Mouse (Mus musculus): ENCODE data around the gene Galnt14. TPM values are rescaled to one million over a fixed set of nuclear protein-coding genes. Genes with fewer than 3 reads are reported as not detected.

The Galnt14 gene
- polyA plus RNA-seq, 1 experiment = not detected

- Histone ChIP-seq H3K79me3 (ENCODE audit: low read depth) (no peaks in the 10 kb centered on the region), H3K79me2 (ENCODE audit: control insufficient read depth, insufficient read depth) (no peaks in the 10 kb centered on the region), H3ac (ENCODE audit: control insufficient read depth, insufficient read length, low read depth) (no peak overlapping the region), H3K36me3 (ENCODE audit: control insufficient read depth, insufficient read depth) (no peaks in the 10 kb centered on the region), H3K4me3 (ENCODE audit: insufficient read depth, poor library complexity, severe bottlenecking) (no peak overlapping the region), H3K27me3 (ENCODE audit: control insufficient read depth, insufficient read depth, insufficient read length) (no peaks in the 10 kb centered on the region)
- TF ChIP-seq MYOD1 (IDR thresholded peaks at IDR 0.05; ENCODE audit: control insufficient read depth, insufficient read length, low read depth) (no peak), USF1 (IDR thresholded peaks at IDR 0.05; ENCODE audit: low read depth) (no peak), CTCF (IDR thresholded peaks at IDR 0.05; ENCODE audit: control insufficient read depth, insufficient read depth, insufficient read length) (no peak), MAX (IDR thresholded peaks at IDR 0.05) (no peak), CEBPB (IDR thresholded peaks at IDR 0.05; ENCODE audit: low read depth) (no peak)
Measured at GRCm38 (mm10) chr17:73656373-73656772, 53.9 kb downstream of the Galnt14 start.

GRCm38 (mm10) chr17:73654261-73654660 is 56.0 kb downstream of the Galnt14 start:
- Histone ChIP-seq H3K79me2 (ENCODE audit: control insufficient read depth, insufficient read depth) (no peaks in the 10 kb centered on the region), H3K27me3 (ENCODE audit: control insufficient read depth, insufficient read depth, insufficient read length) (no peaks in the 10 kb centered on the region), H3K4me3 (ENCODE audit: insufficient read depth, poor library complexity, severe bottlenecking) (no peak overlapping the region), H3K36me3 (ENCODE audit: control insufficient read depth, insufficient read depth) (no peaks in the 10 kb centered on the region), H3ac (ENCODE audit: control insufficient read depth, insufficient read length, low read depth) (no peak overlapping the region), H3K79me3 (ENCODE audit: low read depth) (no peaks in the 10 kb centered on the region)
- TF ChIP-seq MAX (IDR thresholded peaks at IDR 0.05) = no peak
- TF ChIP-seq FOSL1 (IDR thresholded peaks at IDR 0.05; ENCODE audit: insufficient read depth, low read length, poor library complexity, severe bottlenecking) = no peak
- TF ChIP-seq MYOG (IDR thresholded peaks at IDR 0.05; ENCODE audit: control insufficient read depth, extremely low read depth, insufficient read length) = no peak
- no peak for TF ChIP-seq CTCF (IDR thresholded peaks at IDR 0.05; ENCODE audit: control insufficient read depth, insufficient read depth, insufficient read length)
- TF ChIP-seq USF1 (IDR thresholded peaks at IDR 0.05; ENCODE audit: low read depth) = no peak
- TF ChIP-seq CEBPB (IDR thresholded peaks at IDR 0.05; ENCODE audit: low read depth) = no peak
- no peak for TF ChIP-seq MYOD1 (IDR thresholded peaks at IDR 0.05; ENCODE audit: control insufficient read depth, insufficient read length, low read depth)

- Histone ChIP-seq H3K27me3 (ENCODE audit: control insufficient read depth, insufficient read depth, insufficient read length) (no peaks in the 10 kb centered on the region), H3K79me2 (ENCODE audit: control insufficient read depth, insufficient read depth) (no peaks in the 10 kb centered on the region), H3K79me3 (ENCODE audit: low read depth) (no peaks in the 10 kb centered on the region), H3K36me3 (ENCODE audit: control insufficient read depth, insufficient read depth) (no peaks in the 10 kb centered on the region), H3K4me3 (ENCODE audit: insufficient read depth, poor library complexity, severe bottlenecking) (no peak overlapping the region), H3ac (ENCODE audit: control insufficient read depth, insufficient read length, low read depth) (no peak overlapping the region)
- TF ChIP-seq MYOD1 (IDR thresholded peaks at IDR 0.05; ENCODE audit: control insufficient read depth, insufficient read length, low read depth) = no peak
- no peak for TF ChIP-seq CEBPB (IDR thresholded peaks at IDR 0.05; ENCODE audit: low read depth)
- TF ChIP-seq USF1 (IDR thresholded peaks at IDR 0.05; ENCODE audit: low read depth) = no peak
- no peak for TF ChIP-seq CTCF (IDR thresholded peaks at IDR 0.05; ENCODE audit: control insufficient read depth, insufficient read depth, insufficient read length)
- TF ChIP-seq MYOG (IDR thresholded peaks at IDR 0.05; ENCODE audit: control insufficient read depth, extremely low read depth, insufficient read length) = no peak
- TF ChIP-seq FOSL1 (IDR thresholded peaks at IDR 0.05; ENCODE audit: insufficient read depth, low read length, poor library complexity, severe bottlenecking) = no peak
- TF ChIP-seq MAX (IDR thresholded peaks at IDR 0.05) = no peak
Measured at GRCm38 (mm10) chr17:73649371-73649770, 60.9 kb downstream of the Galnt14 start.

GRCm38 (mm10) chr17:73641676-73642075 is 68.6 kb downstream of the Galnt14 start:
- Histone ChIP-seq H3K79me3 (ENCODE audit: low read depth) (no peaks in the 10 kb centered on the region), H3ac (ENCODE audit: control insufficient read depth, insufficient read length, low read depth) (no peak overlapping the region), H3K4me3 (ENCODE audit: insufficient read depth, poor library complexity, severe bottlenecking) (no peak overlapping the region), H3K36me3 (ENCODE audit: control insufficient read depth, insufficient read depth) (no peaks in the 10 kb centered on the region), H3K79me2 (ENCODE audit: control insufficient read depth, insufficient read depth) (no peaks in the 10 kb centered on the region), H3K27me3 (ENCODE audit: control insufficient read depth, insufficient read depth, insufficient read length) (no peaks in the 10 kb centered on the region)
- no peak for TF ChIP-seq CTCF (IDR thresholded peaks at IDR 0.05; ENCODE audit: control insufficient read depth, insufficient read depth, insufficient read length)
- no peak for TF ChIP-seq MAX (IDR thresholded peaks at IDR 0.05)
- no peak for TF ChIP-seq FOSL1 (IDR thresholded peaks at IDR 0.05; ENCODE audit: insufficient read depth, low read length, poor library complexity, severe bottlenecking)
- no peak for TF ChIP-seq MYOD1 (IDR thresholded peaks at IDR 0.05; ENCODE audit: control insufficient read depth, insufficient read length, low read depth)
- no peak for TF ChIP-seq MYOG (IDR thresholded peaks at IDR 0.05; ENCODE audit: control insufficient read depth, extremely low read depth, insufficient read length)
- TF ChIP-seq CEBPB (IDR thresholded peaks at IDR 0.05; ENCODE audit: low read depth) = no peak
- no peak for TF ChIP-seq USF1 (IDR thresholded peaks at IDR 0.05; ENCODE audit: low read depth)

- Histone ChIP-seq H3K79me3 (ENCODE audit: low read depth) (no peaks in the 10 kb centered on the region), H3K79me2 (ENCODE audit: control insufficient read depth, insufficient read depth) (no peaks in the 10 kb centered on the region), H3ac (ENCODE audit: control insufficient read depth, insufficient read length, low read depth) (no peak overlapping the region), H3K4me3 (ENCODE audit: insufficient read depth, poor library complexity, severe bottlenecking) (no peak overlapping the region), H3K36me3 (ENCODE audit: control insufficient read depth, insufficient read depth) (no peaks in the 10 kb centered on the region), H3K27me3 (ENCODE audit: control insufficient read depth, insufficient read depth, insufficient read length) (no peaks in the 10 kb centered on the region)
- no peak for TF ChIP-seq MYOD1 (IDR thresholded peaks at IDR 0.05; ENCODE audit: control insufficient read depth, insufficient read length, low read depth)
- no peak for TF ChIP-seq FOSL1 (IDR thresholded peaks at IDR 0.05; ENCODE audit: insufficient read depth, low read length, poor library complexity, severe bottlenecking)
- TF ChIP-seq USF1 (IDR thresholded peaks at IDR 0.05; ENCODE audit: low read depth) = no peak
- TF ChIP-seq MAX (IDR thresholded peaks at IDR 0.05) = no peak
- TF ChIP-seq MYOG (IDR thresholded peaks at IDR 0.05; ENCODE audit: control insufficient read depth, extremely low read depth, insufficient read length) = no peak
- TF ChIP-seq CEBPB (IDR thresholded peaks at IDR 0.05; ENCODE audit: low read depth) = no peak
Measured at GRCm38 (mm10) chr17:73640117-73640480, 70.2 kb downstream of the Galnt14 start.

- TF ChIP-seq CEBPB (IDR thresholded peaks at IDR 0.05; ENCODE audit: low read depth) (no peak), FOSL1 (IDR thresholded peaks at IDR 0.05; ENCODE audit: insufficient read depth, low read length, poor library complexity, severe bottlenecking) (no peak)
- Histone ChIP-seq H3K27me3 (ENCODE audit: control insufficient read depth, insufficient read depth, insufficient read length) (no peaks in the 10 kb centered on the region), H3K79me2 (ENCODE audit: control insufficient read depth, insufficient read depth) (no peaks in the 10 kb centered on the region), H3K4me3 (ENCODE audit: insufficient read depth, poor library complexity, severe bottlenecking) (no peak overlapping the region), H3K79me3 (ENCODE audit: low read depth) (no peaks in the 10 kb centered on the region), H3K36me3 (ENCODE audit: control insufficient read depth, insufficient read depth) (no peaks in the 10 kb centered on the region), H3ac (ENCODE audit: control insufficient read depth, insufficient read length, low read depth) (no peak overlapping the region)
Measured at GRCm38 (mm10) chr17:73639401-73640116, 70.7 kb downstream of the Galnt14 start.
